Mouse (Mus musculus) limb, embryonic 10.5 days (tissue): ENCODE data around the gene Fh1. TPM values are rescaled to one million over a fixed set of nuclear protein-coding genes. Genes with fewer than 3 reads are reported as not detected.
A peak's percentile ranks its signal among the peaks of the same experiment; 100 is the strongest.

Source experiments
- DNase-seq: peaks from one replicate; pipeline ENCODE4 v3.0.0-alpha.2; 2017; ENCODE audit warnings: low spot score
- H3K27ac ChIP-seq: fragments of 300-500 bp; sonication (generic); 2 replicates; pipeline ENCODE4 v1.5.1; 2016; ENCODE audit warnings: mild to moderate bottlenecking
- H3K27me3 ChIP-seq: fragments of 300-500 bp; sonication (generic); 2 replicates; pipeline ENCODE4 v1.6.1; 2016; ENCODE audit warnings: low read depth, mild to moderate bottlenecking; ENCODE audit not compliant: poor library complexity, severe bottlenecking
- H3K36me3 ChIP-seq: fragments of 300-500 bp; sonication (generic); 2 replicates; pipeline ENCODE4 v1.6.1; 2016; ENCODE audit warnings: mild to moderate bottlenecking, moderate library complexity
- H3K4me1 ChIP-seq: fragments of 300-500 bp; sonication (generic); 2 replicates; pipeline ENCODE4 v1.6.1; 2016
- H3K4me3 ChIP-seq: fragments of 300-500 bp; sonication (generic); 2 replicates; pipeline ENCODE4 v1.5.1; 2016; ENCODE audit warnings: mild to moderate bottlenecking, moderate library complexity
- H3K9me3 ChIP-seq: fragments of 300-500 bp; sonication (generic); replicated peaks from 2 replicates; pipeline ENCODE4 v1.6.1; 2016; ENCODE audit warnings: mild to moderate bottlenecking
- whole genome bisulfite sequencing: fragments of 180-500 bp; shearing (Covaris S2); methylation state at CpG from one replicate; pipeline ENCODE4 v1.1.7; 2016; 5-methylcytosine and 5-hydroxymethylcytosine counted together
- polyA plus RNA-seq: library from polyadenylated mRNA; unstranded; fragments of >200 nt; fragmentation: Nextera tagmentation; extraction: Ambion mirVana; gene quantifications from 2 replicates; pipeline ENCODE4 v1.2.1, GENCODE M21; 2016

Gene Fh1
- polyA plus RNA-seq = 117 and 135 TPM in 2 replicates

- peak; percentile 92 for DNase-seq
- WGBS = under 1% methylated on average over 58 of the region's 58 CpGs
- Histone ChIP-seq H3K4me3 (peak within 1 kb of the TSS; percentile 93), H3K27ac (peak within 1 kb of the TSS; percentile 93), H3K4me1 (peaks cover 11% of the 10 kb centered on the region), H3K9me3 (no peaks in the 10 kb centered on the region), H3K36me3 (peaks cover 4% of the 10 kb centered on the region; the same call in 1 of the 2 replicates), H3K27me3 (no peaks in the 10 kb centered on the region)
Measured at GRCm38 (mm10) chr1:175625257-175625879, at the start of gene Fh1. Fh1 (minus strand) TSS chr1:175625635.

- 90% methylated on average over 6 of the region's 6 CpGs for WGBS
Measured at GRCm38 (mm10) chr1:175675116-175675515, 49.7 kb upstream of the Fh1 start.

DNA sequence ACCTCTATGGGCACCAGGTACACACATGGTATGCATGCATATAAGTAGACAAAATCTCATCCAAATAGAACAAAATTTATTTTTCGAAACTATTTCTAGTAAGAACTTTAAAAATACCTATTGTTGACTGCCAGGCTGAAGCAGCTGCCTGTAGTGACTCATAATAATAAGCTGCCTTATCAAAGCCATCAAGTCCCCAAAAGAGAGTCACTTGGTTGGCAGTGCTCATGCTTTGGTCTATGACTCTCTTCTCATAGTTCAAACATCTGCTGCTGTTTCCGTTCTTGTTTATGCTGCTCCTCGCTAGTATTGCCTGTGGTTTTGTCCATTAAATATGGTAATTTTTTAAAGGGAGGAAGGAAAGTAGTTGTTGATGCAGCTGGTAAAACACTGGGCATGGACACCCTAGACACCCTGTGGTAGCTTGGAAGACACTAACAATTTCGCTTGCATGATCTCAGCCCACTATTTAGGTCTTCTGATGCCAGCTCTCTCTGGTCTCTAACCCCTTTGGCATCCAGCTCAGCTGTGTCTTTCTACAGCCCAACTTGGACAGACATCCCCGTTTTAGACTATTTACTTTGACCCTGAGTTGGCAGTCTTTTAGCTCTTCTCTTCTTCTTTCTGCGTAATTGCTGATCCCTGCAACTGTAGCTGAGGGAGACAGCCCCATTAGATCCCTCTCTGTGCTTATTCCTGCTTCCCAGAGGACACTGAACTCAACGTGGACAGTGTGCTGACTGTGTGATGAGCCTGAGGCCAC is 48.3 kb upstream of the Fh1 start:
- Histone ChIP-seq H3K36me3 (no peaks in the 10 kb centered on the region), H3K4me1 (no peaks in the 10 kb centered on the region), H3K4me3 (no peak overlapping the region), H3K27me3 (no peaks in the 10 kb centered on the region), H3K9me3 (no peaks in the 10 kb centered on the region), H3K27ac (no peak overlapping the region)
- DNase-seq = no peak
- WGBS = 88% methylated on average over 7 of the region's 7 CpGs

More at GRCm38 (mm10) chr1:175675116-175675515, 49.7 kb upstream of the Fh1 start:
- H3K27ac ChIP-seq = no peak overlapping the region
- H3K27me3 ChIP-seq = no peaks in the 10 kb centered on the region
- H3K36me3 ChIP-seq = no peaks in the 10 kb centered on the region
- H3K4me3 ChIP-seq = no peak overlapping the region
- H3K4me1 ChIP-seq = no peaks in the 10 kb centered on the region
- DNase-seq = peak; percentile 22
- H3K9me3 ChIP-seq = no peaks in the 10 kb centered on the region

- Histone ChIP-seq H3K36me3 (no peaks in the 10 kb centered on the region), H3K27me3 (no peaks in the 10 kb centered on the region), H3K27ac (no peak overlapping the region), H3K9me3 (no peaks in the 10 kb centered on the region), H3K4me3 (no peak overlapping the region), H3K4me1 (no peaks in the 10 kb centered on the region)
- no peak for DNase-seq
- 44% methylated on average over 1 of the region's 1 CpGs for WGBS
Measured at GRCm38 (mm10) chr1:175671626-175672025, 46.2 kb upstream of the Fh1 start.

DNA sequence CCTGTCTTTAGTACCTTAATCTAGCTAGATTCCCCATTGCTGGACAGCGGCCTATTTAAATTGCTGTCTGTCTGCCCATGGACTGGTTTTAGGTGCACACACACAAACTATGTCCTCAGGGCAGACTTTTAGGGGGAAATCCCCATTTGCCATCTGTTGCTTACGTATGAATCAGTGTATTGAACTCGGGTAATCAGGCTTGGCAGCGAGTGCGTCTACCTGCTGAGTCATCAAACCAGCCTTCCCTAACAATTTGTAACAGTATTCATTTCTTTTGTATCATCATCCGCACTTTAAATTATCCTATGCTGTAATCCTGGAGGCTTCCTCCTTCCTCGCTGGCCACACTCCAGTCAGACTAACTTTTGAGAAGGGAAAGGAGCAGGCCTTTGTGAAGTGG is 44.6 kb upstream of the Fh1 start:
- no peak overlapping the region for H3K4me3 ChIP-seq
- no peak overlapping the region for H3K27ac ChIP-seq
- H3K27me3 ChIP-seq = no peaks in the 10 kb centered on the region
- no peak for DNase-seq
- no peaks in the 10 kb centered on the region for H3K9me3 ChIP-seq
- no peaks in the 10 kb centered on the region for H3K36me3 ChIP-seq
- no peaks in the 10 kb centered on the region for H3K4me1 ChIP-seq
- WGBS = 86% methylated on average over 7 of the region's 7 CpGs

- H3K27me3 ChIP-seq = no peaks in the 10 kb centered on the region
- no peak for DNase-seq
- H3K27ac ChIP-seq = no peak overlapping the region
- H3K9me3 ChIP-seq = no peaks in the 10 kb centered on the region
- H3K4me1 ChIP-seq = no peaks in the 10 kb centered on the region
- 87% methylated on average over 3 of the region's 3 CpGs for WGBS
- H3K36me3 ChIP-seq = no peaks in the 10 kb centered on the region
- no peak overlapping the region for H3K4me3 ChIP-seq
Measured at GRCm38 (mm10) chr1:175669456-175669855, 44.0 kb upstream of the Fh1 start.

DNA sequence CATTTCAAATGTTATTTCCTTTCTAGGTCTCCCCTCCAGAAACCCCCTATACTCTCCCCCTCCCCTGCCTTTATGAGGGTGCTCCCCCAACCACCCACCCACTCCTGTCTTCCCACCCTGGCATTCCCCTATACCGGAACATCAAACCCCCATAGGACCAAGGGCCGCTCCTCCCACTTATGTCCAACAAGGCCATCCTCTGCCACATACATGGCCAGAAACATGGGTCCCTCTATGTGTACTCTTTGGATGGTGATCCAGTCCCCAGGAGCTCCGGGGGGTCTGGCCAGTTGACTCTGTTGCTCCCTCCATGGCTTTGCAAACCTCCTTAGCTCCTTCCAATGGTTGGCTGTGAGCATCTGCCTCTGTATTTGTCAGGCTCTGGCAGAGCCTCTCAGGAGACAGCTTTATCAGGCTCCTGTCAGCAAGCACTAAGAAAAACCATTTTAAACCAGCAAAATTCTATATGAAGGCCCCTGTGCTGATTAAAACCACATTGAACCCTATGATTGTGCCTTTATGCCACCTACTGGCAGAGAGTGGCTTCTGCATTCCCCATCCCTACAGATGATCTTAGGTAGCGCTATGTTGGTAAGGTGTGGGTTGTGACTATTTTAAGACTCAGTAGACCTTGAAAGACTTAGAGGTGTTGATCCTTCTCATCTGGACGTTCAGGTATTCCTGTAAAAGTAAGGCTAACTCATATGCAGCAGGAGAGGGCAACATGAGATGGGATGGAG is 43.4 kb upstream of the Fh1 start:
- Histone ChIP-seq H3K4me1 (no peaks in the 10 kb centered on the region), H3K27me3 (no peaks in the 10 kb centered on the region), H3K4me3 (no peak overlapping the region), H3K36me3 (no peaks in the 10 kb centered on the region), H3K27ac (no peak overlapping the region), H3K9me3 (no peaks in the 10 kb centered on the region)
- WGBS = 80% methylated on average over 5 of the region's 5 CpGs
- DNase-seq = no peak

GRCm38 (mm10) chr1:175659900-175660299 is 34.5 kb upstream of the Fh1 start:
- H3K27ac ChIP-seq = no peak overlapping the region
- 95% methylated on average over 4 of the region's 4 CpGs for WGBS

DNA sequence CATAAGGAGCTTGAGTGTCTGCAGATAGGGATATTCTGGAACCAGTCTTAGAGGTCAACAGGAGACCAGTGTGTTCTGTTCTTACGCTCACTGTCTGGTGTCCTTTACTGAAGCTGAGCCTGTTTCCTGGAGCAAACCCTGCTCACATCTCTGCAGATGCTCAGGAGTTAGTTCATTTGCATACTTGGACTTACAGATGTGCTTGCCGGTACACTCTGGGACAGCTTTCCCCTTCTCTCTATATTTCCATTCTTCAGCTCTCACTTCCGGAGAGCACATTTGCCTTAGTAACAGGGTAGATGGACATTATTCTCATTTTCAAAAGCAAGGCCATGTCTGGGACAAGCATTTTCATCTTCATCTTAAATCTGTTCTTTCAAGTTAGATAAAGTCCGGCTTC is 23.2 kb upstream of the Fh1 start:
- Histone ChIP-seq H3K4me1 (no peaks in the 10 kb centered on the region), H3K27me3 (no peaks in the 10 kb centered on the region), H3K36me3 (no peaks in the 10 kb centered on the region), H3K9me3 (no peaks in the 10 kb centered on the region), H3K27ac (no peak overlapping the region), H3K4me3 (no peak overlapping the region)
- WGBS = 94% methylated on average over 4 of the region's 4 CpGs
- no peak for DNase-seq

More at GRCm38 (mm10) chr1:175659900-175660299, 34.5 kb upstream of the Fh1 start:
- H3K9me3 ChIP-seq = no peaks in the 10 kb centered on the region
- no peak overlapping the region for H3K4me3 ChIP-seq
- H3K36me3 ChIP-seq = peaks cover 4% of the 10 kb centered on the region
- no peak for DNase-seq
- H3K4me1 ChIP-seq = no peaks in the 10 kb centered on the region
- no peaks in the 10 kb centered on the region for H3K27me3 ChIP-seq

DNA sequence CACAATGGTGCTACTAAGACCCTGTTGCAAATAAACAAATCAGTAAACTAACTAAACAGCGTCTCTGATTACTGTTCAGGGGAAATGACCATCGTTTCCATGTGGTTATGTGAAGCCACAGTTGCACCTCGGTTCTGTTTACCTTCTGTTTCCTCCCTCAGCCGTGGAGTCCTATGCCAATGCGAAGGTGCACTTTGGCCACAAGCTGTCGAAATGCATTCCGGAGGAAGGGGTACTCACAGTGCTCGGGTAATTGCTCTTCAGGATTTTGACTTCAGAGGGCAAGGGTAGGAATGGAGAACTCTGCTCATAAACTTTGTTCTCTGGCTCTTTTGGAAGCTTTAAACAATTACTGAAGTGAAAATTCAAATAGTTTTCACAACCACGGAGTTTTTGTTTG is 21.5 kb upstream of the Fh1 start:
- no peak for DNase-seq
- no peaks in the 10 kb centered on the region for H3K4me1 ChIP-seq
- 61% methylated on average over 9 of the region's 9 CpGs for WGBS
- no peak overlapping the region for H3K27ac ChIP-seq
- no peaks in the 10 kb centered on the region for H3K9me3 ChIP-seq
- no peaks in the 10 kb centered on the region for H3K36me3 ChIP-seq
- no peaks in the 10 kb centered on the region for H3K27me3 ChIP-seq
- H3K4me3 ChIP-seq = no peak overlapping the region

DNA sequence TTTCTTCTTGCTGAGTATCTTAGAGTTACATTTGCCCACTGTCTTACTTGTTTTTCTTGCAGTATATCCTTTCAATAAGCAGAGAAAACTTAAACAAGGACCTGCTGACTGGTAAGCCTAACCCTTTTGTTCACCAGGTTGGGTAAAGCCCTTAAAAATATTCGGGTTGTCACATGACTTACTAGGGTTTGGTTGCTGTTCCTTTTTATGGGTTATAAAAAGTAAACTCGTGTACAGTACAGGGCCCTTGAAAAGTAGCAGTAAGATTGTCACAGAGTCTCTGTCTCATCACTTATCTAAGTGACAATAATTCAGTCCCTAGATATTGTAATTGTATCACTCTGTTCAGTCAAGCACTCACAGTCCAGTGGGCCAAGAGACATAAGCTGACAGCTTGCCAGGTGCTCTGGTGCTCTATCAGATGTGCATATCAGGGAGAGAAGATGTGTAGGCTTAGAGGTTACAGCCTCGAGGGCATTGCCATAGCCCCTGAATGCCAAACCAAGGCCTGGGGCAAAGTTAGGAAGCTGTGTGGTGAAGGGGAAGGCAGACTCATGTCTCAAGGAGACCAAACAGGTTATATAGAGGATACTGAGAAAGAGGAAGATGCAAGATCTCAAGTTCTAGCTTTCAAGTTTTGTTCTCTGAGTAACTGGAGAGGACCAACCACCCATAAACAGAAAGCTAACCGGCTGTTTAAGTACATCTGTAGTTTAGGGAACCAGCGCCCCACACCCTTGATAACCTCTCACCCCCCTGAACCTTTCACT is 18.2 kb upstream of the Fh1 start:
- H3K27ac ChIP-seq = no peak overlapping the region
- no peaks in the 10 kb centered on the region for H3K9me3 ChIP-seq
- no peak for DNase-seq
- H3K27me3 ChIP-seq = no peaks in the 10 kb centered on the region
- 75% methylated on average over 5 of the region's 5 CpGs for WGBS
- H3K4me1 ChIP-seq = no peaks in the 10 kb centered on the region
- H3K4me3 ChIP-seq = no peak overlapping the region
- no peaks in the 10 kb centered on the region for H3K36me3 ChIP-seq

- Histone ChIP-seq H3K4me3 (no peak overlapping the region), H3K4me1 (no peaks in the 10 kb centered on the region)
- WGBS = 88% methylated on average over 6 of the region's 6 CpGs
Measured at GRCm38 (mm10) chr1:175640435-175641150, 15.2 kb upstream of the Fh1 start.

More at GRCm38 (mm10) chr1:175640435-175641150, 15.2 kb upstream of the Fh1 start:
- no peak for DNase-seq
- Histone ChIP-seq H3K27me3 (no peaks in the 10 kb centered on the region), H3K9me3 (no peaks in the 10 kb centered on the region), H3K36me3 (no peaks in the 10 kb centered on the region), H3K27ac (no peak overlapping the region)
